Mouse (Mus musculus) stomach, postnatal 0 days (tissue): ENCODE results near the gene Ptprt.

Experiments
- CTCF ChIP-seq: IDR thresholded peaks from 2 replicates; pipeline ENCODE4 v1.5.1; 2016; ENCODE audit warnings: antibody characterized with exemption, low read depth, mild to moderate bottlenecking, moderate library complexity
- EP300 ChIP-seq: optimal IDR thresholded peaks from 2 replicates; pipeline ENCODE3; 2016; ENCODE audit warnings: antibody characterized with exemption

DNA sequence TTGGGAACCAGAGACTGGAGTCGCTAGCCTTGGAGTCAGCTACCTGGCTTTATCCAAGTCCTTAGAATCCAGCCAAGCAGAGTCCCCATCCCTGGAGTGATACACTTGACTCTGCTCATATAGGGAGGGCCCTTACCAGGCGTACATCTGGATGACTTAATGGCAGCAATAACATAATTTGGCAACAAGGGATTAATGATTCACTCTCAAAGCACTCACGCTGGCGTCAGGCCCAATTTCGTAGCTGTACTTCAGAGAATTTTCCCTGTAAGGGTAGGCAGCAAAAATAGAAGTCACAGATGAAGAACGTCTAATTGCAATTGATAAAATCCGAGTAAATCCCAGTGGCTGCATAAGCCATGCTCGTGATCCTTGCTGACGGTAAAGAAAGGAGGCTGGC, 956.5 kb downstream of the Ptprt start:
- TF ChIP-seq CTCF, result no peak
- no peak for TF ChIP-seq EP300
